Mouse (Mus musculus) liver, adult 2 months (tissue): ENCODE data around the gene Gca. TPM values are rescaled to one million over a fixed set of nuclear protein-coding genes. Genes with fewer than 3 reads are reported as not detected.

Source experiments
- DNase-seq: peaks from one replicate; pipeline ENCODE4 v3.0.0-alpha.2; 2011; ENCODE audit warnings: low read depth, low spot score; ENCODE audit errors: extremely low read depth
- H3K27ac ChIP-seq: fragments of 200-500 bp; replicated peaks from 2 replicates; pipeline ENCODE4 v1.5.1; 2012; ENCODE audit warnings: low read depth, mild to moderate bottlenecking, control low read depth, inconsistent platforms, low read length; ENCODE audit not compliant: insufficient read depth
- H3K27me3 ChIP-seq: fragments of 200-500 bp; 2 replicates; pipeline ENCODE4 v1.6.1; 2012; ENCODE audit warnings: mild to moderate bottlenecking, moderate library complexity, low read length, inconsistent platforms; ENCODE audit not compliant: control insufficient read depth, insufficient read depth
- H3K36me3 ChIP-seq: fragments of 200-500 bp; 2 replicates; pipeline ENCODE4 v1.6.1; 2012; ENCODE audit warnings: low read length, inconsistent platforms; ENCODE audit not compliant: control insufficient read depth, insufficient read depth
- H3K4me1 ChIP-seq: fragments of 200-500 bp; 2 replicates; pipeline ENCODE4 v1.6.1; 2011; ENCODE audit warnings: low read length; ENCODE audit not compliant: control insufficient read depth, insufficient read depth
- H3K4me3 ChIP-seq: fragments of 200-500 bp; 2 replicates; pipeline ENCODE4 v1.5.1; 2011; ENCODE audit warnings: low read depth, mild to moderate bottlenecking, control low read depth, low read length, moderate library complexity; ENCODE audit not compliant: insufficient read depth
- H3K79me2 ChIP-seq: fragments of 200-500 bp; 2 replicates; pipeline ENCODE4 v1.6.1; 2012; ENCODE audit warnings: inconsistent platforms, mild to moderate bottlenecking, low read length, moderate library complexity; ENCODE audit not compliant: control insufficient read depth, insufficient read depth
- H3K9ac ChIP-seq: fragments of 200-500 bp; 2 replicates; pipeline ENCODE4 v1.6.1; 2012; ENCODE audit warnings: low read depth, mild to moderate bottlenecking, control low read depth, inconsistent platforms, low read length
- CTCF ChIP-seq: fragments of 200-500 bp; IDR thresholded peaks from 2 replicates; pipeline ENCODE4 v1.5.1; 2011; ENCODE audit warnings: low read depth, low read length, control low read depth
- POLR2A ChIP-seq: fragments of 200-500 bp; IDR thresholded peaks from 2 replicates; pipeline ENCODE4 v1.6.1; 2011; ENCODE audit warnings: low read length, control low read depth; ENCODE audit not compliant: insufficient read depth; ENCODE audit errors: extremely low read depth
- WGBS: fragments of 180-500 bp; shearing (Covaris S2); methylation state at CpG from one replicate; pipeline ENCODE4 v1.1.7; 2018; 5-methylcytosine and 5-hydroxymethylcytosine counted together
- polyA plus RNA-seq: library from polyadenylated mRNA; depleted of rRNA; stranded (reverse); fragments of >200 nt; gene quantifications from 2 replicates; pipeline ENCODE4 v1.2.3, GENCODE M21; 2012; rRNA removed
- total RNA-seq: library from RNA; depleted of rRNA; stranded (reverse); fragments of >200 nt; gene quantifications from 2 replicates; pipeline ENCODE4 v1.2.3, GENCODE M21; 2014; rRNA removed

Gca gene
- total and polyA plus RNA-seq, 2 experiments, result 4.0 to 4.9 TPM

DNA sequence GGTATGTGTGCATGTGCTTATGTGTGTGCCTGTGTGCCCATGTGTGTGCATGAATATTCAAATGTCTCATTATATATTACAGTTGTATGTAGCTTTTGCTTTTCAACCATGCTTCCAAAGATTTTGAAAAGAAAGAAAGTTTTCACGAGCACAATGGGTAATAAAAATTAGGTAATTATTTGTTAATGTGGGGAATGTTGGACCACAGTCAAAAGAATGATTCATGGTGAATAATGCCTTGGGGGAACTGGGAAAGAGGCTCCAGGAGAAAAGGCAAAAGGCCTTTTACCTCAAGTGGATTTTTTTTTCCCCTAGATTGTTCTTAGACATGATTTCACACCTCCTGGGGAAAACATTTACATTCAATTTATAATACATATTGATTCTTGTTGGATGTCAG, 61.9 kb downstream of the Gca start:
- no peak overlapping the region for H3K9ac ChIP-seq
- no peaks in the 10 kb centered on the region for H3K36me3 ChIP-seq
- no peaks in the 10 kb centered on the region for H3K27me3 ChIP-seq
- 48% methylated on average over 1 of the region's 1 CpGs for WGBS
- no peak overlapping the region for H3K4me3 ChIP-seq
- no peaks in the 10 kb centered on the region for H3K4me1 ChIP-seq
- DNase-seq, result no peak
- H3K79me2 ChIP-seq, result no peaks in the 10 kb centered on the region
- no peak overlapping the region for H3K27ac ChIP-seq
- TF ChIP-seq POLR2A (no peak), CTCF (no peak)

DNA sequence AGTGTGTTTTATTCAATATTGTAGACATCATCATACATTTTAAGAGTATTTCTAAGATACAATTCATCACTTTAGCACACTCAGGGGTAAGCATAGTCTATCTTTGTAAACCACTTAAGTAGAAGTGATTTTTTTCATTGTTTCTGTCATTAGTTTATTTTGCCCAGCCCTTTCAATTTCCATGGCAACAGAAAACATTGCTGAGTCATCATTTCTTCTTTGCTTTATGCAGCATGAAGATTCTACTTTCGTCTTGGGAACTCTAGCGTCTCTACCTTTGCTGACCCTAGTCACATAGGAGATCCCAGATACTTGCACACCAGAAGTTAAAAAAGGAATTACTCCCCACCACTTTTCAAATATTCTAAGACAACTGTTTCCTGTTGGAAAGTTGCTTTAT, 63.6 kb downstream of the Gca start:
- H3K4me3 ChIP-seq, result no peak overlapping the region
- no peaks in the 10 kb centered on the region for H3K36me3 ChIP-seq
- no peak overlapping the region for H3K9ac ChIP-seq
- WGBS, result 93% methylated on average over 2 of the region's 2 CpGs
- no peaks in the 10 kb centered on the region for H3K4me1 ChIP-seq
- TF ChIP-seq POLR2A (no peak), CTCF (no peak)
- no peak overlapping the region for H3K27ac ChIP-seq
- no peak for DNase-seq
- no peaks in the 10 kb centered on the region for H3K27me3 ChIP-seq
- H3K79me2 ChIP-seq, result no peaks in the 10 kb centered on the region

DNA sequence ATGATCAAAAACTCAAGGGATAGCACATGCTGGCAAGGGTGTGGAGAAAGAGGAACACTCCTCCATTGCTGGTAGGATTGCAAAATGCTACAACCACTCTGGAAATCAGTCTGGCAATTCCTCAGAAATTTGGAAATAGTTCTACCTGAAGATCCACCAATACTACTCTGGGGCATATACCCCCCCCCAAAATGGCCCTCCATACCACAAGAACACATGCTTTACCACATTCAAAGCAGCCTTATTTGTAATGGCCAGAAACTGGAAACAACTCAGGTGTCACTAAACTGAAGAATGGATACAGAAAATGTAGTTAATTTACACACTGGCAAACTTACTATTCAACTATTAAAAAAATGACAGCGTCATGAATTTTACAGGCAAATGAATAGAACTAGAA, 66.6 kb downstream of the Gca start:
- H3K9ac ChIP-seq, result no peak overlapping the region
- no peak overlapping the region for H3K27ac ChIP-seq
- H3K36me3 ChIP-seq, result no peaks in the 10 kb centered on the region
- H3K79me2 ChIP-seq, result no peaks in the 10 kb centered on the region
- H3K4me3 ChIP-seq, result no peak overlapping the region
- 67% methylated on average over 1 of the region's 1 CpGs for WGBS
- no peak for TF ChIP-seq POLR2A
- no peak for TF ChIP-seq CTCF
- no peaks in the 10 kb centered on the region for H3K27me3 ChIP-seq
- no peak for DNase-seq
- H3K4me1 ChIP-seq, result no peaks in the 10 kb centered on the region

DNA sequence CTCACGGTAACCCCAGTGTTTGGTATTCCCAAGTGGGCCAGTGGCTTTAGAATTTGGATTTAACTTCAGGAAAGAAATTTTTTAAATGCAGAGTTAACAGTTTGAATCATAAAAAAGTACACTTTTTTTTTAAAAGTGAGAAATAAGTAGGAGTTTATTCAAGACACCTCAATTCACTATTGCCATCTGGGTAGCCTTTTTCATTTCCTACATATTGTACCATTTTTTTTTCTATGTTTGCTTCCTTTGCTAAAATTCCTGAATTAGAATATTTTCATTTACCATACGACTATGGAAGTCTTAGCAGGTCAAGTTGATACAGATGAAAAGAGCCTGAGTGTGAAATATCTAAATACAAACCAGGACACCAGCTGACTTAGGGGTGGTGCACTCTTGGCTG, 79.0 kb downstream of the Gca start:
- Histone ChIP-seq H3K4me1 (no peaks in the 10 kb centered on the region), H3K27ac (no peak overlapping the region), H3K27me3 (no peaks in the 10 kb centered on the region), H3K36me3 (no peaks in the 10 kb centered on the region), H3K4me3 (no peak overlapping the region), H3K9ac (no peak overlapping the region), H3K79me2 (no peaks in the 10 kb centered on the region)
- no peak for TF ChIP-seq POLR2A
- TF ChIP-seq CTCF, result no peak
- 68% methylated on average over 2 of the region's 2 CpGs for WGBS
- no peak for DNase-seq

Other genes starting within 250 kb of the Gca start
- gene Gcg, start 180.6 kb upstream of the Gca start, total RNA-seq, result not detected in 2 replicates
- gene Gcg, start 180.6 kb upstream of the Gca start, polyA plus RNA-seq, result not detected in 2 replicates
- gene Fap, start 90.2 kb upstream of the Gca start, total RNA-seq, result 0.40 and 0.74 TPM in 2 replicates
- gene Fap, start 90.2 kb upstream of the Gca start, polyA plus RNA-seq, result 0.09 and 0.20 TPM in 2 replicates
- 21.0 and 27.9 TPM in 2 replicates for gene Ifih1, start 18.0 kb upstream of the Gca start, total RNA-seq
- 6.0 and 7.4 TPM in 2 replicates for gene Ifih1, start 18.0 kb upstream of the Gca start, polyA plus RNA-seq